Mouse (Mus musculus) intestine, embryonic 15.5 days (tissue): ENCODE data around the gene Xdh. TPM values are rescaled to one million over a fixed set of nuclear protein-coding genes. Genes with fewer than 3 reads are reported as not detected.
"Not testable (repeated sequence)": the region's sequence is repeated elsewhere in the genome, so short reads cannot be mapped to it uniquely, and the experiment has no call there.

Experiments
- ATAC-seq: fragments of 200-750 bp; cut with Nextera tagmentation; 2 replicates; pipeline ENCODE4 v1.8.0; 2017; ENCODE audit warnings: moderate TSS enrichment, moderate library complexity
- H3K27ac ChIP-seq: fragments of 300-500 bp; sonication (generic); 2 replicates; pipeline ENCODE4 v1.5.1; 2015; ENCODE audit warnings: mild to moderate bottlenecking, inconsistent platforms
- H3K27me3 ChIP-seq: fragments of 300-500 bp; sonication (generic); replicated peaks from 2 replicates; pipeline ENCODE4 v1.6.1; 2015; ENCODE audit warnings: inconsistent platforms
- H3K36me3 ChIP-seq: fragments of 300-500 bp; sonication (generic); 2 replicates; pipeline ENCODE4 v1.6.1; 2015; ENCODE audit warnings: inconsistent platforms
- H3K4me1 ChIP-seq: fragments of 300-500 bp; sonication (generic); replicated peaks from 2 replicates; pipeline ENCODE4 v1.6.1; 2015; ENCODE audit warnings: inconsistent platforms
- H3K4me2 ChIP-seq: fragments of 300-500 bp; sonication (generic); replicated peaks from 2 replicates; pipeline ENCODE4 v1.6.1; 2015; ENCODE audit warnings: mild to moderate bottlenecking, inconsistent platforms
- H3K4me3 ChIP-seq: fragments of 300-500 bp; sonication (generic); replicated peaks from 2 replicates; pipeline ENCODE4 v1.5.1; 2015; ENCODE audit warnings: inconsistent platforms
- H3K9ac ChIP-seq: fragments of 300-500 bp; sonication (generic); 2 replicates; pipeline ENCODE4 v1.6.1; 2015; ENCODE audit warnings: inconsistent platforms
- H3K9me3 ChIP-seq: fragments of 300-500 bp; sonication (generic); 2 replicates; pipeline ENCODE4 v1.6.1; 2016; ENCODE audit warnings: inconsistent platforms
- WGBS: fragments of 180-500 bp; shearing (Covaris S2); methylation state at CpG from one replicate; pipeline ENCODE4 v1.1.7; 2015; 5-methylcytosine and 5-hydroxymethylcytosine counted together
- polyA plus RNA-seq: library from polyadenylated mRNA; unstranded; fragments of >200 nt; fragmentation: Nextera tagmentation; extraction: Ambion mirVana; gene quantifications from 2 replicates; pipeline ENCODE4 v1.2.1, GENCODE M21; 2015

Xdh gene
- polyA plus RNA-seq, 1 experiment from 2014 or later = 1.9 TPM

GRCm38 (mm10) chr17:73870956-73871605, 78.9 kb downstream of the Xdh start:
- H3K4me3 ChIP-seq = no peak overlapping the region

GRCm38 (mm10) chr17:73869008-73869685, 80.8 kb downstream of the Xdh start:
- H3K27me3 ChIP-seq = no peaks in the 10 kb centered on the region
- H3K9ac ChIP-seq = no peak overlapping the region
- H3K36me3 ChIP-seq = no peaks in the 10 kb centered on the region
- no peaks in the 10 kb centered on the region for H3K4me1 ChIP-seq
- H3K4me3 ChIP-seq = no peak overlapping the region
- no peak for ATAC-seq
- WGBS = 92% methylated on average over 9 of the region's 9 CpGs
- H3K27ac ChIP-seq = no peak overlapping the region
- H3K4me2 ChIP-seq = no peak overlapping the region
- H3K9me3 ChIP-seq = no peaks in the 10 kb centered on the region

More at GRCm38 (mm10) chr17:73870956-73871605, 78.9 kb downstream of the Xdh start:
- no peak overlapping the region for H3K9ac ChIP-seq
- no peak for ATAC-seq
- H3K27me3 ChIP-seq = no peaks in the 10 kb centered on the region
- no peaks in the 10 kb centered on the region for H3K9me3 ChIP-seq
- WGBS = 88% methylated on average over 14 of the region's 14 CpGs
- H3K4me2 ChIP-seq = no peak overlapping the region
- no peaks in the 10 kb centered on the region for H3K4me1 ChIP-seq
- no peak overlapping the region for H3K27ac ChIP-seq
- H3K36me3 ChIP-seq = no peaks in the 10 kb centered on the region

- Histone ChIP-seq H3K9me3 (no peaks in the 10 kb centered on the region), H3K4me1 (no peaks in the 10 kb centered on the region), H3K9ac (no peak overlapping the region), H3K27ac (no peak overlapping the region), H3K4me2 (no peak overlapping the region), H3K36me3 (no peaks in the 10 kb centered on the region), H3K4me3 (no peak overlapping the region), H3K27me3 (no peaks in the 10 kb centered on the region)
- WGBS = 83% methylated on average over 4 of the region's 4 CpGs
- ATAC-seq = no peak
Measured at GRCm38 (mm10) chr17:73853717-73854116, 96.3 kb downstream of the Xdh start.

- no peaks in the 10 kb centered on the region for H3K9me3 ChIP-seq
- no peak overlapping the region for H3K9ac ChIP-seq
- no peak overlapping the region for H3K4me2 ChIP-seq
- ATAC-seq = no peak
- H3K27ac ChIP-seq = no peak overlapping the region
- 62% methylated on average over 11 of the region's 11 CpGs for WGBS
- no peaks in the 10 kb centered on the region for H3K4me1 ChIP-seq
- no peaks in the 10 kb centered on the region for H3K27me3 ChIP-seq
- H3K4me3 ChIP-seq = no peak overlapping the region
- no peaks in the 10 kb centered on the region for H3K36me3 ChIP-seq
Measured at GRCm38 (mm10) chr17:73853041-73853440, 97.0 kb downstream of the Xdh start.

- H3K4me3 ChIP-seq = no peak overlapping the region
- no peaks in the 10 kb centered on the region for H3K9me3 ChIP-seq
- H3K36me3 ChIP-seq = no peaks in the 10 kb centered on the region
- no peaks in the 10 kb centered on the region for H3K27me3 ChIP-seq
- H3K9ac ChIP-seq = no peak overlapping the region
- ATAC-seq = no peak
- no peaks in the 10 kb centered on the region for H3K4me1 ChIP-seq
- H3K4me2 ChIP-seq = no peak overlapping the region
- WGBS = 88% methylated on average over 1 of the region's 1 CpGs
- H3K27ac ChIP-seq = no peak overlapping the region
Measured at GRCm38 (mm10) chr17:73847399-73847798, 102.6 kb downstream of the Xdh start.

GRCm38 (mm10) chr17:73845632-73846031, 104.4 kb downstream of the Xdh start:
- Histone ChIP-seq H3K4me2 (no peak overlapping the region), H3K27ac (no peak overlapping the region), H3K9ac (no peak overlapping the region), H3K27me3 (no peaks in the 10 kb centered on the region), H3K4me1 (no peaks in the 10 kb centered on the region), H3K9me3 (no peaks in the 10 kb centered on the region), H3K36me3 (no peaks in the 10 kb centered on the region), H3K4me3 (no peak overlapping the region)
- WGBS = 59% methylated on average over 3 of the region's 3 CpGs
- ATAC-seq = no peak

- no peaks in the 10 kb centered on the region for H3K9me3 ChIP-seq
- no peak overlapping the region for H3K4me2 ChIP-seq
- H3K27ac ChIP-seq = no peak overlapping the region
- no peak overlapping the region for H3K9ac ChIP-seq
- no peak overlapping the region for H3K4me3 ChIP-seq
- 46% methylated on average over 1 of the region's 1 CpGs for WGBS
- no peak for ATAC-seq
- no peaks in the 10 kb centered on the region for H3K4me1 ChIP-seq
- H3K36me3 ChIP-seq = no peaks in the 10 kb centered on the region
- H3K27me3 ChIP-seq = no peaks in the 10 kb centered on the region
Measured at GRCm38 (mm10) chr17:73842963-73843362, 107.0 kb downstream of the Xdh start.

GRCm38 (mm10) chr17:73839876-73840275, 110.1 kb downstream of the Xdh start:
- not testable (repeated sequence) for H3K4me1 ChIP-seq, H3K27ac ChIP-seq, ATAC-seq, H3K4me2 ChIP-seq, H3K36me3 ChIP-seq, H3K9ac ChIP-seq, H3K9me3 ChIP-seq, H3K4me3 ChIP-seq, H3K27me3 ChIP-seq
- WGBS = 23% methylated on average over 1 of the region's 1 CpGs

GRCm38 (mm10) chr17:73839086-73839835, 110.7 kb downstream of the Xdh start:
- Histone ChIP-seq H3K9ac (no peak overlapping the region), H3K4me3 (no peak overlapping the region), H3K9me3 (no peaks in the 10 kb centered on the region), H3K36me3 (no peaks in the 10 kb centered on the region), H3K4me1 (no peaks in the 10 kb centered on the region), H3K27me3 (no peaks in the 10 kb centered on the region), H3K27ac (no peak overlapping the region), H3K4me2 (no peak overlapping the region)
- 61% methylated on average over 3 of the region's 3 CpGs for WGBS
- no peak for ATAC-seq

- WGBS = 81% methylated on average over 4 of the region's 4 CpGs
- H3K4me3 ChIP-seq = no peak overlapping the region
- H3K36me3 ChIP-seq = no peaks in the 10 kb centered on the region
- H3K9me3 ChIP-seq = no peaks in the 10 kb centered on the region
- no peaks in the 10 kb centered on the region for H3K4me1 ChIP-seq
- no peak overlapping the region for H3K4me2 ChIP-seq
- no peak for ATAC-seq
- no peak overlapping the region for H3K27ac ChIP-seq
- H3K27me3 ChIP-seq = no peaks in the 10 kb centered on the region
- no peak overlapping the region for H3K9ac ChIP-seq
Measured at GRCm38 (mm10) chr17:73837244-73837643, 112.8 kb downstream of the Xdh start.

GRCm38 (mm10) chr17:73836601-73837000, 113.4 kb downstream of the Xdh start:
- WGBS = 90% methylated on average over 3 of the region's 3 CpGs
- no peaks in the 10 kb centered on the region for H3K4me1 ChIP-seq
- no peak overlapping the region for H3K4me3 ChIP-seq
- no peak for ATAC-seq
- no peak overlapping the region for H3K4me2 ChIP-seq
- no peaks in the 10 kb centered on the region for H3K36me3 ChIP-seq
- H3K27me3 ChIP-seq = no peaks in the 10 kb centered on the region
- H3K9me3 ChIP-seq = no peaks in the 10 kb centered on the region
- H3K9ac ChIP-seq = no peak overlapping the region
- H3K27ac ChIP-seq = no peak overlapping the region
